Mouse (Mus musculus) CH12.LX (cell line): ENCODE results near the gene Efna3. TPM values are rescaled to one million over a fixed set of nuclear protein-coding genes. Genes with fewer than 3 reads are reported as not detected.
A peak's percentile ranks its signal among the peaks of the same experiment; 100 is the strongest.

Experiments used
- DNase-seq: peaks from one replicate; pipeline ENCODE4 v3.0.0-alpha.2; 2013; ENCODE audit errors: extremely low read depth
- H3K27ac ChIP-seq: 2 replicates; pipeline ENCODE4 v1.5.1; 2012; ENCODE audit warnings: low read depth, mild to moderate bottlenecking, control low read depth, moderate library complexity; ENCODE audit not compliant: insufficient read depth
- H3K27me3 ChIP-seq: replicated peaks from 2 replicates; pipeline ENCODE3; 2012; ENCODE audit warnings: inconsistent platforms
- H3K36me3 ChIP-seq, 2 experiments: replicated peaks in 1 of 2; 2 replicates each; pipeline versions ENCODE3 to v1.6.1; 2012; ENCODE audit warnings: inconsistent platforms in 1 of 2, low read length in 1 of 2, mild to moderate bottlenecking in 1 of 2, mixed read lengths in 1 of 2, moderate library complexity in 1 of 2; ENCODE audit not compliant: control insufficient read depth in 1 of 2, insufficient read depth in 1 of 2
- H3K4me1 ChIP-seq, 2 experiments: 2 replicates each; pipeline ENCODE4 v1.6.1; 2012; ENCODE audit warnings: inconsistent platforms in 1 of 2, moderate library complexity in 1 of 2; ENCODE audit not compliant: insufficient read depth in 2 of 2, control insufficient read depth in 1 of 2
- H3K4me2 ChIP-seq: 2 replicates; pipeline ENCODE4 v1.6.1; 2012; ENCODE audit warnings: low read depth, mild to moderate bottlenecking, control low read depth; ENCODE audit not compliant: poor library complexity, insufficient read depth, severe bottlenecking
- H3K4me3 ChIP-seq, 3 experiments: fragments of 150-350 bp in 1 of 3; sonication (generic) in 1 of 3; replicated peaks in 1 of 3; 2 replicates each; pipeline versions ENCODE3 to v1.5.1; 2011 to 2012; ENCODE audit warnings: low read depth in 2 of 3, low read length in 2 of 3, mild to moderate bottlenecking in 2 of 3, moderate library complexity in 2 of 3, control low read depth in 1 of 3, improper control_type of control experiment in 1 of 3, inconsistent platforms in 1 of 3, mixed read lengths in 1 of 3; ENCODE audit not compliant: poor library complexity in 1 of 3
- H3K79me2 ChIP-seq: replicated peaks from 2 replicates; pipeline ENCODE4 v1.6.1; 2012; ENCODE audit warnings: mild to moderate bottlenecking, moderate library complexity; ENCODE audit not compliant: control insufficient read depth, poor library complexity, insufficient read depth, severe bottlenecking; ENCODE audit errors: extremely low read depth
- H3K9ac ChIP-seq: 2 replicates; pipeline ENCODE4 v1.6.1; 2012; ENCODE audit warnings: low read depth, mild to moderate bottlenecking, control low read depth, moderate library complexity; ENCODE audit not compliant: insufficient read depth
- H3K9me3 ChIP-seq: replicated peaks from 2 replicates; pipeline ENCODE3; 2012; ENCODE audit warnings: low read length, inconsistent platforms, mixed read lengths
- BHLHE40 ChIP-seq: IDR thresholded peaks from 2 replicates; pipeline ENCODE4 v1.6.1; 2011; ENCODE audit warnings: mild to moderate bottlenecking, low read depth, low read length, improper control_type of control experiment
- CHD1 ChIP-seq: IDR thresholded peaks from 2 replicates; pipeline ENCODE4 v1.6.1; 2012; ENCODE audit warnings: low read depth, low read length, improper control_type of control experiment, inconsistent platforms
- E2F4 ChIP-seq: IDR thresholded peaks from 2 replicates; pipeline ENCODE4 v1.6.1; 2011; ENCODE audit warnings: low read depth, low read length, improper control_type of control experiment; ENCODE audit not compliant: insufficient replicate concordance
- ELF1 ChIP-seq: IDR thresholded peaks from 2 replicates; pipeline ENCODE4 v1.6.1; 2014; ENCODE audit warnings: low read depth, mild to moderate bottlenecking, inconsistent platforms, low read length, improper control_type of control experiment
- GABPA ChIP-seq: IDR thresholded peaks from 2 replicates; pipeline ENCODE4 v1.6.1; 2012; ENCODE audit warnings: low read depth, low read length, improper control_type of control experiment, inconsistent platforms; ENCODE audit not compliant: insufficient replicate concordance
- HCFC1 ChIP-seq: IDR thresholded peaks from 2 replicates; pipeline ENCODE4 v1.6.1; 2012; ENCODE audit warnings: low read depth, mild to moderate bottlenecking, inconsistent platforms, low read length, improper control_type of control experiment
- JUN ChIP-seq: IDR thresholded peaks from 2 replicates; pipeline ENCODE4 v1.6.1; 2011; ENCODE audit warnings: low read depth, mild to moderate bottlenecking, low read length, improper control_type of control experiment, moderate library complexity; ENCODE audit not compliant: insufficient read depth
- MYC ChIP-seq: IDR thresholded peaks from 2 replicates; pipeline ENCODE4 v1.6.1; 2011; ENCODE audit warnings: low read depth, mild to moderate bottlenecking, improper control_type of control experiment, low read length
- NELFE ChIP-seq: IDR thresholded peaks from 2 replicates; pipeline ENCODE4 v1.6.1; 2011; ENCODE audit warnings: low read depth, low read length, improper control_type of control experiment
- NRF1 ChIP-seq: IDR thresholded peaks from 2 replicates; pipeline ENCODE4 v1.6.1; 2014; ENCODE audit warnings: low read depth, mild to moderate bottlenecking, inconsistent platforms, low read length, improper control_type of control experiment, moderate library complexity
- PAX5 ChIP-seq: IDR thresholded peaks from 2 replicates; pipeline ENCODE4 v1.6.1; 2012; ENCODE audit warnings: low read length, inconsistent platforms, mixed read lengths
- RCOR1 ChIP-seq: conservative IDR thresholded peaks from 2 replicates; pipeline ENCODE4 v1.6.1; 2012; ENCODE audit warnings: low read depth, mild to moderate bottlenecking, inconsistent platforms, low read length, improper control_type of control experiment
- TBP ChIP-seq: conservative IDR thresholded peaks from 2 replicates; pipeline ENCODE4 v1.6.1; 2011; ENCODE audit warnings: low read depth, low read length, improper control_type of control experiment
- UBTF ChIP-seq: IDR thresholded peaks from 2 replicates; pipeline ENCODE4 v1.6.1; 2012; ENCODE audit warnings: low read depth, mild to moderate bottlenecking, inconsistent platforms, low read length, improper control_type of control experiment, moderate library complexity
- USF1 ChIP-seq: IDR thresholded peaks from 2 replicates; pipeline ENCODE4 v1.6.1; 2014; ENCODE audit warnings: low read depth, mild to moderate bottlenecking, inconsistent platforms, low read length, improper control_type of control experiment
- dilution Hi-C: fragments of 300-500 bp; cut with MboI; formaldehyde crosslinking; loops from 2 replicates; pipeline ENCODE4 v1.14.3; 2020; ENCODE audit warnings: low sequenced_read_pairs; ENCODE audit not compliant: extremely low pct_unique_long_range_greater_than_20kb, extremely low pct_ligation_motif_present
- in situ Hi-C: fragments of 300-500 bp; cut with MboI; formaldehyde crosslinking; loops from 3 replicates; pipeline ENCODE4 v1.14.3; 2019; ENCODE audit warnings: low sequenced_read_pairs, low pct_ligation_motif_present, low pct_unique_long_range_greater_than_20kb, mixed read lengths
- polyA plus RNA-seq: library from polyadenylated mRNA; unstranded; fragments of >175 nt; gene quantifications from 2 replicates; pipeline ENCODE4 v1.2.1, GENCODE M21; 2012; ENCODE audit warnings: low read depth; ENCODE audit not compliant: insufficient read length
- total RNA-seq, 2 experiments: library from RNA; depleted of rRNA; stranded (reverse); fragments of 300-350 nt in 1 of 2; fragments of >200 nt in 1 of 2; gene quantifications; 2 replicates each; pipeline ENCODE4 v1.2.3; 2012 to 2014

Efna3 gene
- total and polyA plus RNA-seq, 3 experiments = 0.09 to 0.13 TPM; not detected in 1

GRCm38 (mm10) chr3:89278643-89279042, 44.1 kb downstream of the Efna3 start:
- TF ChIP-seq RCOR1 (no peak), TBP (no peak), JUN (no peak), NRF1 (no peak), BHLHE40 (no peak), PAX5 (no peak), UBTF (no peak), USF1 (no peak)
- Histone ChIP-seq H3K4me1 (peaks cover 13 to 26% of the 10 kb centered on the region in 2 experiments), H3K27ac (no peak overlapping the region), H3K79me2 (no peaks in the 10 kb centered on the region), H3K4me3 (no peak overlapping the region), H3K36me3 (no peaks in the 10 kb centered on the region), H3K9ac (no peak overlapping the region), H3K4me2 (peak overlapping the region; percentile 68; the same call in 1 of the 2 replicates), H3K9me3 (no peaks in the 10 kb centered on the region), H3K27me3 (peaks cover 7% of the 10 kb centered on the region)
- DNase-seq = no peak
- in situ Hi-C loops = no loop called here
- dilution Hi-C loops = no loop called here

- H3K27me3 ChIP-seq = peaks cover 7% of the 10 kb centered on the region
- H3K36me3 ChIP-seq = no peaks in the 10 kb centered on the region
- H3K4me3 ChIP-seq = no peak overlapping the region
- no peak for DNase-seq
- H3K4me1 ChIP-seq = peaks cover 13 to 26% of the 10 kb centered on the region in 2 experiments
- H3K9me3 ChIP-seq = no peaks in the 10 kb centered on the region
- no peak overlapping the region for H3K27ac ChIP-seq
- no peak overlapping the region for H3K4me2 ChIP-seq
- in situ Hi-C loops = no loop called here
- H3K79me2 ChIP-seq = no peaks in the 10 kb centered on the region
- no peak overlapping the region for H3K9ac ChIP-seq
- dilution Hi-C loops = no loop called here
- TF ChIP-seq GABPA (no peak), ELF1 (no peak), PAX5 (no peak), USF1 (no peak), RCOR1 (no peak), HCFC1 (no peak), TBP (no peak), MYC (no peak), CHD1 (no peak), NELFE (no peak), E2F4 (no peak)
Measured at GRCm38 (mm10) chr3:89278107-89278506, 44.7 kb downstream of the Efna3 start.
